Mouse (Mus musculus) thymus, adult 18-20 months (tissue): ENCODE data around the gene Macf1.
A peak's percentile ranks its signal among the peaks of the same experiment; 100 is the strongest.

Source experiments
- DNase-seq, 2 experiments: peaks; one replicate each; pipeline ENCODE4 v3.0.0; 2022; ENCODE audit warnings: mixed read lengths in 2 of 2

Gene Macf1

DNA sequence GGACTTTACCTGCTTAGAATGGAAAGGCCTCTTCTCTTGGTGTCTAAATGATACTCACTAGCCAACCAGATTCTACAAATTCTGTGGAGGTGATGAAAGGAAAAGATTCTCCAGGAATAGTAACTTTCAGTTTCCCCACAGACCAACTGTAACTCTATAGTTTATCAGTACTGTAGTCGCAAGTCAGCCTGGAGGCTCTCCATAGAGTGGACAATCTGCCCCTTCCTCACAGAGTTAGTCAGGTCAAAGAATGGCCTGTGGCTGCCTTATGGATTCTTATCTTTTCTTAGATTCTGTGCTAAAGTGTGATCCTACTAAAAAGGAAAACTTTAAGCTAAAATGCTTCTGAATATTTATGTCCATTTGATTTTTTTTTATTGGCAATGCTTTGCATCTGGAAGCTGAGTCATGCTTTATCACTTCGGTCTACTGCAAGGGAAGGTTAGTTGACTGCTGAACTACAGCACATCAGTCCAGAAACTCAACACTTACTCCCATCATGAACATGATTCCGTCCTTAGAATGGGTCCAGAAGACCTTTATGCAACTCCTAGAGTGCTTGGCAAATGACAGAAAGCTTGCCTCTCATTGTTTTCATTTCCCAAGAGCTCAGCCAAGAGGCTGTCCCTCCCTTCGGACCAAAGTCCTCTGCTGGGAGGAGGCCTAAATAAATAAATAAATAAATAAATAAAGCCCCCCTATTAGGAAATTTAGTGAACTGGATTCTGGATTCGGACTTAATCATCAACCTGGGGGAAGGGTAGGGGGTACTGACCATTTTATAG, 256.1 kb downstream of the Macf1 start:
- DNase-seq = no peak

DNA sequence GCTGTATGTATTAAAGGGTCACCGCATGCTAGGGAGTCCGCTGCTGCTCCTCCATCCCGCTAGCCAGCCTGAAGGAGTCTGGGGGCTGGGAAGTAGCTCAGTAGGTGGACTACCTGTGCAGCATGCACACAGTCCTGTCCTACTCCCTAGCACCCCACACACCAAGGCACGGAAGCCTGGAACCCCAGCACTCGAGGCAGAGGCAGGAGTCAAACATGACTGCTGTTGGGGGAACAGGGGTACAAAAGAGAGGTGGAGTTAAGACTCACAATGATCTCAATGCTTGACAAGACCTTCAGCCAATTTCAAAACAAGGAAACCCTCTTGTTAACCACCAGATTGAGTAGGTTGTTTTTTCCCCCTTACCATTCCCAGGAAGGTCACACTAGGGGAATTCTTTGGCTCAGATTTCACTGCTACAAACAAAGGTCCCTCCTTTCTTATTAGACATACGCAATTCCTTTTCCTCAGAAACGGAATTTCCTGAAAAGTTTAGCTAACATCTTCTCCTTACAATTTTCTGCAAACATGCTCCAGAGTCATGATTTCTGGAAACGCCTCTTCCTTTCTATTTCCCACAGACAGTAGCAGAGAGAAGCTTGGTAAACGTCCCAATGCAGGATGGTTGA, 256.8 kb downstream of the Macf1 start:
- DNase-seq = no peak

DNA sequence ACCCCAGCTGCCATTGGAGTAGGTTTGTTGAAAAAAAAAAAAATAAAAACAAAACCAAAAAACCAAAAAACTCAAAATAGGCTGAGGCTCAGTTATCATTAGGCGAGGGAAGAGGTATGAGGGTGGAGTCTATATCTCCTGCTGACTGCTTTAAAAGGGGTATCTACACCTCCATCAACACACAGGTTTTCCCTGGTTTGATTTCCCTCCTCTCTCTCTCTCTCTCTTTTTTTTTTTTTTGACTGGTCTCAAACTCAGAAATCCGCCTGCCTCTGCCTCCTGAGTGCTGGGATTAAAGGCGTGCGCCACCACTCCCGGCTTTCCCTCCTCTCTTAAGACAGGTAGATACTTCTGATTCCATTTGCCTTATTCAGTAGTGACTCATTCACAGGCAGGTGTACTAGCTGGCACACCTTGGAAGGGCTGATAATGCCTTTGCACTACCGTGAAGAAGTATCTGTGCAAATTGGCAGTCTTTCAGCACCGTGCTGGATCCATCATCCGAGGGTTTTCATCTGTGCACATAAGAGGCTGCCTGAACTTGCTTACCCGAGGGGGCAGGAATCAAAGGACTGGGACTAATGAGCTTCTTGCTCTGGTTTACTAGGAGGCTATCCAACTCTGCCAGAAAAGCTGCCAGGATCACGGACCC, 257.6 kb downstream of the Macf1 start:
- DNase-seq = no peak

DNA sequence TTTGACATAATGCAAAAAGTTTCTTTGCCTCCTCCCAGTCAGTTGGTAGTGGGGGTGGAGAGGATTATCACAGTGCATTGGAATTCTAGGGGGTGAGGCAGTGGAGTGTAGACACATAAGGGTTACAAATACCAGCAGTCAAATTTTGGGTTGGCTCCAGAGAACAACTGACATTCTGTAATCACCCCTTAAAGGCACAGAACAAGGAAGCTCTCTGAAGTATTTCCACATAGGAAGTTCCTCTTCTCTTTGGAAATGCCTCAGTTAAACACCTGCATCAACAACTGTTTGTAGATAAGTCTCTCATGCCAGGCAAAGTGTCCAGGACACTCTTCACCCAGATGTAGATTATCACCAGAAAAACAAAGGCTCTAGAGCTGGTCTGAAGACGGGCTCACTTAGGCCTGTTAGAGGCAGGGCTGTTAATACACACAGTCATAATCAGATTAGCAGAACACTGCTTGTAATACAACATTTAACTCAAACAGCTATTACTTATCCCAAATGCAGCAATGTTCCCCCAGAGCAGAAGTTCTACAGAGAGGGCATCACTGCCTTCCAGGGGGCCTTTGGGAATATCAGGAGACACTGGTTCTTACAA, 258.4 kb downstream of the Macf1 start:
- no peak for DNase-seq

DNA sequence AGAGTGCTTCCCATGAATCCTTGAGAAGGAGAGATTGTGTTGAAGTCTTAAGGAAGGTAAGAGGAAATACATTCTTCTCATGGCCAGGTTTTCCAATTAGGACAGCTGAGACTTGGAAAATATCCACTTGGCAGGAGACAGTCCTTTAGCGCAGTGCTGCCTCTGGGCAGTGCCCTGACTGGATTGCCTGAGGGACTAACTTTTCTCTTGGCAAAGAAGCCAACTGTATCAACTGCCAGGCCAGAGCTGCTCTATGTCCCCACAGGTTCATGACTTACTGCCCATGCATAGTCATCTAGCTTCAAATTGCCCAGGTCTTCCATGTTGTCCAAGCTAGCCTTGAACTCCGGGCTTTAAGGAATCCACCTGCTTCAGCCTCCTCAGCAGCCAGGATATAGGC, 260.1 kb downstream of the Macf1 start:
- no peak for DNase-seq

DNA sequence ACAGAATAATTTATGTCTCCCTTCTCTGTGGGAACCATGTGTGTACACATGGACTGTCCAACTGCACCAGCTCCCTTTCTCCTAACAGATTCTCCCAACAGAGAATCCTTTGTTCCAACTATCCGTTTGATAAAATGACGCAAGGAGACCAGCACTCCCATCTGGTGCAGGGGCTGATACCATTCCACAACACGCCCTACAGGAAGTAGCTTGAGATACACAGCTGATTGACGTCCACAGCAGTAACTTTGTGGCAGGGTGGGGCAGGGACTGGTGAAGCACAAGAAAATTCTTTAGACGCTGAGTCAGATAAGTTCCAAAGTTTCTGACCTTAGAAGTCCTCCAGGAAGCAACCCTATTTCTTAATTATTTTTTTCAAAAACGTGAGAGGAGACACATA, 261.3 kb downstream of the Macf1 start:
- no peak for DNase-seq

DNA sequence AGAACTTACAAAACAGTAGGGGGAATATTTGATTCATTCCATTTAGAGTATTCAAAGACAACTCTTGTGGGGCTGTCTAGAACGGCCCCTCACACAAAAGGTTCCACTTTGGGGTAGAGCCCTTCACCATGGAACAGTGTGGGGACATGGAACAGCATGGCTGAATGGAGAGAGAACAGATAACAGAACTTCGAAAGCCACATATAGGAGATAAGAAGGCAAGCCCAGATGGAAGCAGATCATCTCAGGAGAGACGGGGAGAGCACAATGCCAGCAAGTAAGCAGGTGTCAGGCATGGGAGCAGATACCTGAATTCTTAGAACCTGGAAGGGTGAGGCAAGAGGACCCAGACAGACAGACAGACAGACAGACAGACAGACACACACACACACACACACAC, 266.1 kb downstream of the Macf1 start:
- no peak for DNase-seq

DNA sequence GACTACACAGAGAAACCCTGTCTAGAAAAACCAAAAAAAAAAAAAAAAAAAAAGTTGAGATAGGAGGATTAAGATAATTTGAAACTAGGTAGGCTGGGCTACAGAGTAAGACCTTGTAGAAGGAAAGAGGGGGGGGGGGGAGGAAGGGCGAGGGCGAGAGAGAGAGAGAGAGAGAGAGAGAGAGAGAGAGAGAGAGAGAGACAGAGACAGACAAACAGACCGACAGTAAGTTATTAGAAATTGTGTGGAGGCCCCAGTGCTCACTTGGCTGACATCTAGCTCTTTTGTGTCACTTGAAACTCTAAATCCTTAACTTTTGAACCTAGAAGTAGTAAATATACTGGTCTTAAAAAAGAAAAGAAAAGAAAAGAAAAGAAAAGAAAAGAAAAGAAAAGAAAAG, 266.7 kb downstream of the Macf1 start:
- no peak for DNase-seq

DNA sequence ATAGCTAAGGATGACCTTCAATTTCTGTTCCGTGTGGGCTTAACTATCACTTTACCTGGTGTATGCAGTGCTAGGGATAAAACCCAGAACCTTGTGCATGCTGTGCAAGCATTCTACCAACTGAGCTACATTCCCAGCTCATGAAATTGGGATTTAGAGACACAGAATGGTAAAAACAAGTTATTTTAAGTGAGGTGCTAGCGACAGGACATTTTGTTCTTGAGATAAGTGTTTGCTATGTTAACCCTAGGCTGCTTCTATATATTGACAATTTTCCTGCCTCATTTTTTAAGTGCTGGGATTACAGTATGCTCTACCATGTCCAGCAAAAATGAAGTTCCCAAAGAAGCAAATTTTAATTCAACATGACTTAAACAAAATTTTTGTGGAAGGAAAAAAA, 267.3 kb downstream of the Macf1 start:
- DNase-seq = no peak

DNA sequence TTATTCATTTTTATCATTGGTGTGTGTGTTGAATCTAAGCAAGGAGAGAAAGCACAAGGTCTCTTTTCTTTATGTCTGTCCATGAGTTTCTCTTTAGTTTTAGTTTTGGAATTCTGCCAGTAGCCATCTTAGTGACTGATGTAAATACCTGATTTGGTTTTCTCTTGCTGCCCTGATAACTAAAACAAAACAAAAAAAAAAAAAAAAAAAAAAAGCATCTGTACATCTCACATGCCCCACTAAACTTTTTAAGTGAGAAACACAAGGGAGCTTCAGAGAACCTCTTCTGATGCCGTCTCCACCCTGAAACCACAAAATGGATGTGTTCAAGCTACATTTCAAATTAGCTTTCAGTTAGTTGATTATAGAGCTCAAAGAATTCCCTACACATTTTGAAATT, 268.6 kb downstream of the Macf1 start:
- DNase-seq = no peak

DNA sequence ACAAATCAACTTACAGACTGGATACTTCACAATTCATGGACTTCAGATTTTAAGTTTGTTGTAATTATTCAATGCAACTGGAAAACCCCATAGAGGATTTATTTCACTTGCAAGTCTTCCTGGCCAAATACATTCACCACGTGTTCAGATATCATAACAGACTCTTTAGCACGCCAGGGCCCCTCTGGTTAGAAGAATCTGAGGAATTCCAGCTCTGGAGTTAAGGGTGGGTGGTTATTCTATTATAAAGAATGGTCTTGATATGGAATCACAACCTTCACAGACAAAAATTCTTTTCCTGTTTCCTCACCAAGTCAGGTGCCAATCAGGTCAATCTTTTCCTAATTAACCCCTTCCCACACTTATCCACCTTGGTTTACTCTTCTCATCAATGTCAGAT, 270.3 kb downstream of the Macf1 start:
- DNase-seq = no peak

DNA sequence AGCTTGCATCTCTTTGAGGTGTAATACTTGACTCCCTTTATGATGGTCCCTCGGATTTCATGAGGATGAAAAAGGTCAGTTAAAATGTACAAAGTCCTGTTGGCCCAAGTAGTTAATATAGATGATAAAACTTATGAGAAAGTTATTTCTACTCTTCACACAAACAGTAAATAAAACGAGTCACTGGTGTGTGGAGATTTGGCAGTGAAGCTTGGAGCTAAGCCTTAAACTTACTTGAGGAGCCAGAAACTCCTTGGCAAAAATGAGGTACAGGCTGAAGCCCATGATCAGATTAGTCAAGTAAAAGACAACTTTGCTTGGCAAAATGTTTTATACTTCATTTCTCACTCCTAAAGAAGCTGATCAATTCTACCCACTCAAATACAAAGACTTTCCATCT, 271.2 kb downstream of the Macf1 start:
- DNase-seq = no peak

DNA sequence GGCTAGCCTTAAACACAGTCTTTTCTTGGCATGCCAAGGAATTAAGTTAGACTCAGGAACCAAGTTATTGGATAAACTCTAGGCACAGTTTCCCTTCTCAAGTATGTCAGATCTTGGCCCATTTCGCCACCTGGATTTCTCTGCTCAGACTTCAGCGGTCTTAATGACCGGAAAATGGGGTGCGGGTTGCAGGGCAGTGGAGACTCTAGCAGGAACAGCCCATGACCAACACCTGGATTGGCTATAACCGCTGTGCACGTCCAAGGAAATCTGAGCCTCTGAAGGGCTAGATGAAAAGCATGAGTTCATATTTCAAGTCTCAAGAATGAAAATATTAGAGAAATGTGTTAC, 271.7 kb downstream of the Macf1 start:
- no peak for DNase-seq

DNA sequence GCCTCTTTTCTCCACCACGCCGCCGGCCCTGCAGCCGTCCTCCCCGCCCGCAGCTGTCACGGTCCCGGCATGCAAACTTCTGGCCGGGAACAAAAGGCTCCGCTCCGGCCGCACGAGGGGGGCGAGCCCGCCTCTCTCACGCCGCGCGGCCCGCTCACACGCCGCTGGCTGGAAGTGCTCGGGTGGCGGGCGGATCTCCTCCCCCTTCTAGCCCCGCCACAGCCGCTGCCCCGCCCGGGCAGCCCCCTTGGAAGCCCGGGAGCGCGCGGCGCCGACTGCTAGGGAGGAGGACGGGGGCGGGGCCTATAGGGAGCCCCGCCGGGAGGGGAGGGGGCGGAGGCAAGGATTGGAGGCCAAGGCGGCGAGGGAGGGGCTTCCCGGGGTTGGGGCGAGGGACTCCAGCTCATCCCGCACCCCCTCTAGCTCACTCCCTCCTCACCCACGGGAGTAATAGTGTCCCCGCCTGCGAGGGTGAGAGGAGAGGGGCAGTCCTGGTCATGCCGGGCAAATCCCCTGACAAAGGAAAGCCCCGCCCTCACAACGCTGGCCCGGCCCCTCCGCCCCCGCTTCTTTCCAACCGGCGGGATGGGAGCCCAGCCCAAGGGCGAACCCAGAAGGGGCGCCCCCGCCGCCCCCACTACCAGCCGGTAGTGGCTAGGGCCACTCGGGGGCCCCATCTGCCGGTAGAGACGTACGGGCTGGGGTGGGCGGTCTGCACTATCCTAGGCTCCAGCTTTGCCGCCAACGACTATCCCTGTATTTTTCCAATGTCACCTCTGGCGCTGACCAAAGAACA, 272.2 kb downstream of the Macf1 start:
- peak; percentile 75 to 76 for DNase-seq

DNA sequence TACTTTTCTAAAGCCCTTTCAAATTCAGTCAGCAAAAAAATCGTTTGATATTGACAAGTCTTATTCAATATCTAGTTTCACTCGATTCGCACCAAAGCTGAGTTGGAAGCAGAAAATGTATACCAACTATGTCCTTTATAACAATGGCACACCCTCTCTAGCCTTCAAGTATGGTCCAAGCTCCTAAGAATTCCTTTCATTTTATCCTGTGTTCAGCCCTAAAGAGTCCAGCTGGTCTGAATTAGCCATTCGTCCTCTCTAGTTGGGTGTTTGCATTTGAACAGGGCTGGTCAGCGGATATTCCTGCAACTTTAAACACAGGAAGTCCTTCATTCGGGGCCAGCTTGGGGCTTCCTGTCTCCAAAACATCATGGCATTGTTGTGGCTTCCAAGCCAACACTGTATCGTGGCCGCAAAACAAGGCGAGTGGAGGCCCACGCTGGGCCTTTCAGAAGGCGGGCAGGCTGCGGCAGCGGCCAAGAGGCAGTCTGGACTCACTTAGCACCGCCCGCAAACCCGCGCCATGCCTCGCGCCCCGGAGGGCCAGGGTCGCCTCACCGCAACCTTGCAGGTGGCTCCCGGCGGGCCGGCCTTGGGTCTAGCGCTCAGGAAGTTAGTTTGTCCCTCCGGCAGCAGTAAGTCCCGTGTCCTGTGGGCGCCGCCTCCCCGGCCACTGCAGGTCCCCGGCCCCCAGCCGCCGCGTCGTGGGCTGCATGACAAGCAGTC, 273.0 kb downstream of the Macf1 start:
- no peak for DNase-seq

DNA sequence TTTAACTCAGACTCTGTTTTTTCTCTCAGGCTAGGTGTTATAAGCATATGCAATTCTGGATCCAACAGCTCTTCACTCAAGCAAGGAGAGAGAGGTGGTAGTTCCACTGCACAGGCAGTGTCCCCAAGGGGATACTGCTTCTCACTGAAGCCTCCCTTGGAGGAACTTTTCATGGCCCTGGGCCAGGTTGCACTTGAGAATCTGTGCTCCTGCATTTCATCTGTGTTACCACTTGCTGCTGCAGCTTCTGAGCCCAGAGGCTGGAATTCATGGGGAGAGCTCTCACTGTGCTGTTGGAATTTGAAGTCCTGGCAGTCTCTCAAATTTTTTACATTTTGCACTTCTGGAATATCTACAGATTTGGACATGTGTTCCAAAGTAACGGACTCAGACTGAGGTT, 274.4 kb downstream of the Macf1 start:
- no peak for DNase-seq

DNA sequence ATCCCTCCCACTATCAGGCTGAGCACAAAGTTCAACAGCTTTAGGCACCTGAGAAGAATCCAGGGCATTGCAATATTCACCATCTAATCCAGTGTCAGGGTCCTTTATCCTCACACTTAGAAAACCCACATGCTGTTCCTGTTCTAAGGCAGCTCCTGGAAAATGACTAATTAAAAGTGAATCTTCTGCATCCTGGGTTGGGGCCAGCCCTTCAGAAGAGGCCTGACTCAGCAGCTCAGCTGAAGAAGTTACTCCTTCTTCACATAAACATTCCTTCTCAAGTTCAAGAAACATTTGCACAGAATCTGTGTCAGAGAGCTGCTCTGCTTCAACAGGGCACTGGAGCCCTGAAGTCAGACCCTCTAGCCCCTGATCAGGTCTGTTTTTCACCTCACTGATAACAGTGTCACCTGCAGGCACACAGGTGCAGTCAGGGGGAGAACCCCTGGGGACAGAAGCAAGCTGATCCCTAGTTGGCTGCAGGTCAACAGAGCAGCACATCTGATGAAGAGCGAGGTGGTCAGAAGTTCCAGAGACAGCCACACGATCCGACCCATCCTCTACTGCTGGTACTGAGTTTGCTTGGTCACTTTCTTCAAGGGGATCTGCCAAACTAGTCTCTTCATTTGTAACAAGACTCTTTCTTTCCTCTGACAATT, 275.0 kb downstream of the Macf1 start:
- no peak for DNase-seq

DNA sequence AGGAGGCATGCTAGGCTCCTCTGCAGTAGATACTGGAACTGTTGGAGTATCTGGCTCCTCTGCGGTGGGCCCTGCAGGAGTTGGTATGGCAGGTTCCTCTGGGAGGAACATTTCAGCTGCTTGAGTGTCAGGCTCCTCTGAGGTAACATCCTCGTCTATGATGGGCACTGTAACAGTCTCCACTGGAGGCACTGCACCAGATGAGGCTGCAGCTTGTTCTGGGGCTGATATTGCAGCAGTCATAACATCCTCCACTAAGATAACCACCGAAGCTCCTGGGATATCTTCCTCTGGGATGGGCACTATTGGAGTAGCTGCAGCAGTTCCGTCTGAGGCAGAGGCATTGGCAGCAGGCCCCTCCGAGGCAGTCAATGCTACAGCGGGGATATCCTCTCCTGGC, 276.4 kb downstream of the Macf1 start:
- DNase-seq = no peak

DNA sequence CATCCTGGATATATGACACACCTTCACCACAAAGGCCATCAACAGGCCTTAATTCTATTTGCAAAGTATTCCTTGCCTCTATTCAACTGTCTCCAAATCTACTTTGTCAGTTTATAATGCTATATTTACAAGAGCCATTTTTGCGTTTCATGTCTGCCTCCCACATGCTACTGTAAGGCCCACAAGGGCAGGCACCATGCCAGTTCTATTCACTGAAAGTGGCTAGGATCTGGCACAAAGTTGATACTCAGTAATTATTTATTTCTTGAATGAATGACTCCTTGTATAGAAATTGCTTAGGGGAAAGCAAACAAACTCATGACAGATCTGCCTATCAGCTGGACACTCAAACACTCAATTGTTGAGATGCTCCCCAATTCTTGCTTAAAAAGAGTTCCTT, 280.1 kb downstream of the Macf1 start:
- DNase-seq = no peak

DNA sequence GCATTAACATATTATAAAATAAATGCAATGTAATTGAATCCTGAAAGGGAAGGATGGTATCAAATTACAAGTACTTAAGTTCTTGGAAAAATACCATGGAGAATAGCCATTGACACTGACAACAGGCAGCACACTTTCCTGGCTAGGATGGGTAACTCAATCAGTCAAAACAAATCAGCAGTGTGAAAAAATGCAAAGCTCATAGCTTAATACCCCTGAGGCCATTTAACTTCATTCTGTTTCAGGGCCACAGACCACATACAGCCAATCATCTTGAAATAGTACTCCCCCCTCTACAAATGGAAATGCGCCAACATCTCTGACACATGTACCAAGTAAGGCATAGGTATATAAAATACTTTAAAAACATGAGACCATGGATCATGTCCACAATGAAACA, 281.9 kb downstream of the Macf1 start:
- no peak for DNase-seq

DNA sequence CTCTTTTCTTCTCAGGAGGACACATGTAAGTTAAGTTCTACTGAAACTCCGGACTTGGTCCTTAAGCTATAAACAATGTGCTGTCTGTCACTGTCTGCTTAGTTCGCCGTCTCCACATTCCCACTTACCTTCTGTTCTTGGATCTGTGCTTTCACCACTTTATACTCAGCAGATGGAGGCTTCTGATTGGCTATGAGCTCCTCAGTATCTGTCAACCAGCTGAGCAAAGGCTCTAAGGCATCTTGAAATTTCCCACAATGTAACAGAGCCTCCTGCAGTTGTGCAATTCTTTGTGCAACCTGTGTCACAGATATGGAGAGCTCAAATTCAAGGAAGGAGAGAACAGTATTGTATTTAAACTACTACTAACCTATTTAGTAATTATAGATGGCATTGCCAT, 282.9 kb downstream of the Macf1 start:
- no peak for DNase-seq
